Mouse (Mus musculus) lung, postnatal 10 days (tissue): Measurements from ENCODE around the gene Pld4.

ENCODE experiments used
- DNase-seq: peaks from one replicate; pipeline ENCODE4 v3.0.0; 2021

Gene Pld4

DNA sequence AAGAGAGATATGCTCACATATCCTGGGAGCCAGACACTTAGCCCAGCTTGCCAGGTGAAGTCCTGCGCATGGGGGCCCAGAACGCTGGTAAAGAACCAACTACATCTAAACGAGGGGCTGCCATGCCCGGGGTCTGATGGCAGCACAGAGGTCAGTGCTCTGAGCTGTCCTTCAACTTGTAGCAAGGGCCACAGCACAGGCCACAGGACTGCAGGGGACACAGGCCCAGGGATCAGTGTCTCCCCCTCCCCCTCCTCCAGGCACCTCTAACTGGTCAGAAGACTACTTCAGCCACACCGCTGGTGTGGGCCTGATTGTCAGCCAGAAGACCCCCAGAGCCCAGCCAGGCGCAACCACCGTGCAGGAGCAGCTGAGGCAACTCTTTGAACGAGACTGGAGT is 7.7 kb downstream of the Pld4 start:
- DNase-seq: no peak

DNA sequence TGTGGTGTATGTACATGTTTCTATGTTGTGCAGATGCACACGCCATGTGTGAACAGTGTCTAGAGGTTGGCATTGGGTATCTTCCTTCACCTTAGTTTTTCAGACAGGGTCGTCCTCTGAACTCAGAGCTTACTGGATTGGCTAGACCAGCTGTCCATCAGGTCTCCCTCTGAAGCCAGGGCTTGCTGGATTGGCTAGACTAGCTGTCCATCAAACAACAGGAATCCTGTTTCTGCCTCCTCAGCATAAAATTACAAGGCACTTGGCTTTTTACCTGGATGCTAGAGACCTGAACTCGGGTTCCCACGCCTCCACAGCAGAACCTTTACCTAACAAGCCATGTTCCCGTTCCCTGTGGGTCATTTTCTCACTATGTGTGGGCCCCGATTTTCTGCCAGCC is 8.6 kb downstream of the Pld4 start:
- no peak for DNase-seq

DNA sequence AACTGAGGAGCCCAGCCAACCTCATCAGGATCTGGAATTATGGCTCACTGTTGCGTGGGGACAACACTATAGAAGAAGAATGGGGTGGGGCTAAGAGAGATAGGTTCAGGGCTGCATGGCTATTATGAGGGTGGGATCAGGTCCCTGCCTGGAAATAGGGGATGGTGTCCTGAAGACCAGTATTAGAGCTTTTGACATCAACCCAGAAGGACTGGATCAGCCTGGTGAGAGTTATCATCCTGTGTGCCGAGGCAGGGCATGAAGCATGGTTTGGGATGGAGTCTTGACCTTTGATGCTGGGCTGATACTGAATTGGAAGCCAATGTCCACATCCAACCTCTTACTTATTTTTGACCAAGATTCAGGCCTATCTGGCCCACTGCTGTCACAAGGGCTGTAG is 9.3 kb downstream of the Pld4 start:
- DNase-seq: no peak

GRCm38 (mm10) chr12:112770396-112770795 is 9.9 kb downstream of the Pld4 start:
- no peak for DNase-seq

- DNase-seq: no peak
These were observed 11.9 kb downstream of the Pld4 start for GRCm38 (mm10) chr12:112772306-112772705.

DNA sequence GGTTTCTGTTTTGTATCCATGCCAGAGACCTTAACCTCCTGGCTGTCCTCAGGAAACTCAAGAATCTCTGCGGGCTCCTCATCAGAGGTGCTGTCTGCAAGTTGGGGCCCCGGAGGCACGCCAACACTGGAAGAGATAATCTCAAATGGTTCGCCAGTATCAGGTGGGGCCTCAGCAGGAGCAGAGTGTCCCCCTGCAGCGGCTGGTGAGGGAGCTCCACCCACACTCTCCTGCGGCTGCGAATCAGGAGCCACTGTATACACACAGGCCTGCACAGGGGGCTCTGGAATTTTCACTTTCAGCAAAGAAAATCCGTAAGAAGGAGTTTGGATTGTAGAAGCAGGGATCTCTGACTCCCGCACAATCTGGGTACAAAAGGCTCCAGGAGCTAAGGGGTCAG is 12.9 kb downstream of the Pld4 start:
- no peak for DNase-seq

- DNase-seq: no peak
These were observed 13.6 kb downstream of the Pld4 start for GRCm38 (mm10) chr12:112774026-112774425.

- no peak for DNase-seq
These were observed 14.0 kb downstream of the Pld4 start for GRCm38 (mm10) chr12:112774481-112774880.

DNA sequence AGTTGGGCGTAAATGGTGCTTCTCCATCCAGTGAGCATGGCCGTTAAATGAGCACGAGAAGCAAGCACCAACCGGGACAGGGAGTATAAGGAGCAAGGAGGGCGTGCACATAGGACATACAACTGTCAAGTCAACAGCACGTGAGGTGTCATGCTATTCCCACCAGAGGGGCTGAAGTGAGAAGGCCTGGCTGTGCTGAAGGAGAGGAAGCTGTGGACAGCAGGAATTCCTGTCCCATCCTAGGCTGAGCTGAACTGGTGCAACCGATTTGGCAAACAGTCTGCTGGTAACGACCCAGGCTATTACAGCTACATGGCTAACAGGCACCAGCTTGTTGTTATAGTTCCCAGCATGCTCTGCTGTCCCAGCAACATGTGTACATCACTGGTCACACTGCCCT is 30.6 kb downstream of the Pld4 start:
- no peak for DNase-seq

GRCm38 (mm10) chr12:112793601-112794355 is 33.3 kb downstream of the Pld4 start:
- DNase-seq: peak; percentile 80

- no peak for DNase-seq
These were observed 33.9 kb downstream of the Pld4 start for GRCm38 (mm10) chr12:112794356-112794816.

GRCm38 (mm10) chr12:112794998-112795397 is 34.5 kb downstream of the Pld4 start:
- no peak for DNase-seq

DNA sequence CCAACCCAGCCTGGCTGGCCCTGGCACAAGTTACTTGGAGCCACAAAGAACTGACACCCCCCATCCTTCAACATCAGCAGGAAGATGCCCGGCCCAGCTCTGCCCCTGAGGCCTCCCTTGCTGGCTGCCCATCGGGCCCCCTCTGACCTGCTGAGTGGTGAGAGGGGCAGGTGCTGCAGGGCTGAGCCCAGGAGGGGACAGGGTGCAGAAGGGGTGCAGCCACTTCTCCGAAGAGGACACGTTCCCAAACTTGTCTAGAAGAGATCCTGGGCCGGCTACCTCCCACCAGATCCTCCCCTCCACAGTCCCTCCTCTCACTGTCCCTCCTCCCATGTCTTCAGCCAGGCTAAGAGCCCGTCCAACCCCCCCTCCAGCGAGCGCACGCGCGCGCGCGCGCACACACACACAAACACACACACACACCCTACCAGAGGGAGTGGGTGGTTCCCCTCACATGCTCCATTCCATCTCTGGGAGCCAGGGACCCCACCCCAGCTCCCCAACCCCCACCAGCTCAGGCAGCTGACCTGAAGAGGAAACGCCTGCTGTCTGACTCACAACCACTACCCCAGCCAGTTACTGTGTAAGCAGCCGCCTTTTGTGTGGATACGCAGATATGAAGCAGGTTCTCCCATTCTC is 35.1 kb downstream of the Pld4 start:
- DNase-seq: peak; percentile 50

DNA sequence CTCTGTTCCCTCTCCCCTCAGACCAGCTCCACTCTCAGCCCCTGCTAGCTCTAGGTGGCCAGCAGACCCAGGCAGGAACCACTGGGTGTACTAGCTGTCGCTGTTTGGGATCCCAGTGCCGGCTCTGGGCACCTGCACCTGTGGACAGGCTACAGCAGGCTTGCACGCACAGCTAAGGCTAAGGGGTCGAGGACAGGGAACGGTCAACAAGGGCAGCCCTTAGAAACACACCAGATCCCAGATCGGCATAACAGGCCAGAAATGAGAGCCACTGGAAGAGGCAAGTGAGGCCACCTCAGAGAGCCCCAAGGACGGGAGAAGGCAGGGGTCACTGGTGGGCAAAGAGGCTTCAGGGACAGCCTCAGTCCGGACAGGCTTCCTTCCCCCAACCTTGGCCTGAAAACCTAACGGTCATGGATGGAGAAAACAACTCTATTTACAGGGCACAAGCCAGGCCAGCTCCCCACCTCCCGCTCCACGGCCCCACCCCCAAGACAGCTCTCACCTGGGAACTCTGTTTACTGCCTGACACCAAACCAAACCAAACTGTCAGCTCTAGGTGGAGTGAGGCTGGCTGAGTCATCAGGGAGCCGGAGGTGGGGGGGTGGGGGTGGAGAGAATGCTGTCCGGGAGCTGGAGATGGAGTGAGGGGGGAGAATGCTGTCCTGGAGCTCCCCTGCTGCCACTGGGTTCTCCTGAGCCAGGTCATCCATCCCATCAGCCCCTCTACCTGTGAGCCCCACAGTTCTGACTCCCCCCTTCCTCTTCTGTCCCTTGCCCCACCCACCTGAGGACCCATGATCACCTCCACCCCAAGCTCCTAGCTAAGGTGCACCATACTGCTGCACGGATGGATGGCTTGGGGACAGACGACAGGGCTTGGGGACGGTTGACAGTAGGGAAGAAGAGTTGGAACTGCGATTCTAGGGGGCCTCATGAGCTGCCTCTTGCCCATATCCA is 36.4 kb downstream of the Pld4 start:
- DNase-seq: no peak

DNA sequence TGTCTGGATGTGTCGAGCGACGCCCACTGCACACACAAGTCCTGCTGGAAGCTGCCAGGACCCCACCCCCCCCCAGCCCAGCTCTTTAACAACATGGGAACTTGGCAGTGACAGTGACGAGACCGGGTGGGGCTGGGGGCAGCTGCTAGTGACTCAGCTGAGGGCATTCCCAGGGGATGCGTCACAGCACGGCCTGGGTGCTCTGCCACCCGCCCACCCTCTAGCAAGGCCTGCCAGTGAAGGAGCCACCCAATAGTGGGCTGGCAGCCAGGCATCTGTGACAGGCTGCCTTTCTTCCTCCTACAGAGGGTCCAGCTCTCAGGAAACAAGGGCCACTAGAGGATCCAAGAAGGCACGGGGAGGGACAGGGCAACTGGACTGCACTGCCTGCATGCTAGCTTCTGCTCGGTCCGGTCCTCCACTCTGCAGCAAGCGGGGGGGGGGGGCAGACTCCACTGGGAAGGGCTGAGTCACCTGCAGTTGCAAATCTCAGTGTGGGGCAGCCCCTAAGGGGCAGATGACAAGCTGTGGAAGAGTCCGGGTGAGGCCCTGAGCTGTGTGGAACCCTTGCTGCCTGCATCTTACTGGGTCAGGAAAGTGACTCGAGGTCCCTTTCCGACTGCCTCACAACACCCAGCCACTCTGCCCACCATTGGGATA is 37.3 kb downstream of the Pld4 start:
- DNase-seq: peak; percentile 75

DNA sequence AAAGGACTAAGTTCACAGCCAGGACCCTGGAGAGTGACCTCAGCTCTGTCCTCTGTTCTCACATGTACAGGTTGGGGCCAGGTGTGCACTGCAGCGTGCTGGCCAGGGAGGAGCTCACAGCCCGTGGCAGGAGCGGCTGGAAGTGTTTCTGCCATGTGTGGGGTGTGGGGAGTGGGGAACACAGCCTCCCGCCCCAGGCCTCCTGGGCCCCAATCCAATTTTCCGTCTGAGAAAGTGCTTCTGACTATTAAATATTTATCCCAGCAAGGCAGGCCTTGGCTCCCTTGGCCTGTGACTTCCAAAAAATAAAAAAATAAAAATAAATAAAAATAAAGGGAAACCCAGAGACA is 37.9 kb downstream of the Pld4 start:
- peak; percentile 80 for DNase-seq

DNA sequence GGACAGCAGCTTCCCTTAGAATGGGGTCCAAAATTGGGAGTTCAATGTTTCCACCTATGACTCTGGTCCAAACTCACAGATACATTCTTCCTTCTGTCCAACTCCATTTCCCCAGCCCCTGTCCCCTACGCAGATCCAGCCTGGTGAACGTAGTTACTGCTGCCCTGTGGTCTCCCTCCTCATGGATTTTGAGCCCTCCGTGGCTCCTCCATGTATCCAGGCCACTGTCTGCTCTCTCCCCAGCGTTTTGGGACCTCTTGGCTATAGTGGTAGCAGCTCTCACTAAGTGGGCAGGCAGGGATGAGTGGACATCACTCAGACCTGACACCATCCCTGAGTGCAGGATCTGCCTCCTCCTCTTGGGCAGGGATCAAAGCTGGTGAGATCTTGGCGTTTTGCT is 38.3 kb downstream of the Pld4 start:
- DNase-seq: no peak

- no peak for DNase-seq
These were observed 38.9 kb downstream of the Pld4 start for GRCm38 (mm10) chr12:112799237-112799970.

GRCm38 (mm10) chr12:112800476-112800875 is 40.0 kb downstream of the Pld4 start:
- peak; percentile 81 for DNase-seq

GRCm38 (mm10) chr12:112801864-112802846 is 41.7 kb downstream of the Pld4 start, which contains the start of gene Ahnak2:
Gene Ahnak2 (minus strand): TSS chr12:112802657.
- DNase-seq: no peak

DNA sequence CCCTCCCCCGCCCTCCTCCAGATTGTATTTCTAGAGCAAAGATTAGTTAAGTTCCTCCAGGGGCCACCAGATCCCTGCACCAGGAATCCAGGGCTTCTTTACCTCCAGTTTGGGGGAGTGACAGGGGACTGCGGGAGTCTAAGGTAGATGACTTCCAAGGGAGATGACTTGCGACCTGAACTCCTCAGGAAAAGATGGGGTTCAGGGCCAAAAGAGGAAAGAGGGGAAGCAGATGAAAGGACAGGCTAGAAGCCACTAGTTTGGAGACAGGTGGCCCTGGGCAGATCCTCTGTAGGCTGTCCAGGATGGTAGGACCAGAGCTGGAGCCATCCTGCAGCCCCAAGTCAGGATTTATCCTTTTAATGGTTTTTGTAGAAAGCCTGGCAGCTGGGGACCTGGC is 42.5 kb downstream of the Pld4 start:
- no peak for DNase-seq
